Mouse (Mus musculus) olfactory bulb, adult 2 months (tissue): ENCODE data around the gene Ear6.

Experiments
- CTCF ChIP-seq: fragments of 200-500 bp; IDR thresholded peaks from 2 replicates; pipeline ENCODE4 v1.5.1; 2012; ENCODE audit warnings: low read depth, mild to moderate bottlenecking, low read length, moderate library complexity; ENCODE audit not compliant: insufficient read depth
- POLR2A ChIP-seq: fragments of 200-500 bp; IDR thresholded peaks from 2 replicates; pipeline ENCODE4 v1.6.1; 2012; ENCODE audit warnings: mild to moderate bottlenecking, low read depth, low read length, moderate library complexity; ENCODE audit not compliant: insufficient read depth

DNA sequence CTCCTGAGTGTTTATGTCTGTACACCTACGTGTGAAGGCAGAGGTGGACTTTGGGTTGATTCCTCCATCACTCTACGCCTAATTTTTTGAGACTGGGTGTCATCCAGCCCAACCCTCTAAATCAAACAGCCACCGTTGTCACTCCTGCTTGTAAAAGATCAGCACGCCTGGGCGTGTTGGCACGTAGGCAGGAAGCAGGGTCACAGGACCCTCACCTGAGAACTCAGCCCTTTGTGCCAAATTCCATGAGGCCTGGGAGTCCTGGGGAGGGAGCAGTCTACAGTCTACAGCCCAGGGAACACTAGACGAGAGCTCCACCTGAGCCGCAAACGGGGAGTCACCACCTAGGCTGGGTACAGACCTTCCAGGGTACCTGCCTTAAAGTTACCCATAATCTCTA is 50.3 kb downstream of the Ear6 start:
- no peak for TF ChIP-seq CTCF
- no peak for TF ChIP-seq POLR2A
